Mouse (Mus musculus): ENCODE results near the gene Ankdd1a. TPM values are rescaled to one million over a fixed set of nuclear protein-coding genes. Genes with fewer than 3 reads are reported as not detected.

The Ankdd1a gene
- total RNA-seq, 2 experiments from 2014 or later: 2.9 to 3.5 TPM

- DNase-seq: no peak
Observed at GRCm38 (mm10) chr9:65492851-65493250, 27.1 kb downstream of the Ankdd1a start.

GRCm38 (mm10) chr9:65492351-65492750 is 27.6 kb downstream of the Ankdd1a start:
- no peak for DNase-seq

- no peak for DNase-seq
Observed at GRCm38 (mm10) chr9:65491476-65491875, 28.5 kb downstream of the Ankdd1a start.

DNA sequence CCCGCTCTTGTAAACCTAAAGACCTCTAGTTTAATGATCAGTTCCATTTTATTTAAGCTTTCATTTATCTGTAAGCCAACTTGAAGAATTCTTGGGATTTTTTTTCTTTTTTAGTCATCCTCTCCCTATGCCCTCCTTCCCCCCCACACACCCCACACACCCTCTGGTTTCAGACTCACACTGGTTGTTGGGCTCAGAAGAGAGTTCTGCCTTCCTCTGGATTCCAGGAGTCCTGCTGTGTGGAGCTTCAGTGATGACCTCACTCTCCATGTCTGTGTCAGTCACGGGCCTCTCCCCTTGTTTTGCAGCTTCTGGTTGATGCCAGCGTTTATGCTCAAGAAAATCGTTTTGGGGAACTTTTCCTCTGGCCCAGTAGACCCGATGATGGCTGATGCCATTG is 39.9 kb downstream of the Ankdd1a start:
- DNase-seq: no peak

GRCm38 (mm10) chr9:65479158-65479557 is 40.8 kb downstream of the Ankdd1a start:
- DNase-seq: no peak

DNA sequence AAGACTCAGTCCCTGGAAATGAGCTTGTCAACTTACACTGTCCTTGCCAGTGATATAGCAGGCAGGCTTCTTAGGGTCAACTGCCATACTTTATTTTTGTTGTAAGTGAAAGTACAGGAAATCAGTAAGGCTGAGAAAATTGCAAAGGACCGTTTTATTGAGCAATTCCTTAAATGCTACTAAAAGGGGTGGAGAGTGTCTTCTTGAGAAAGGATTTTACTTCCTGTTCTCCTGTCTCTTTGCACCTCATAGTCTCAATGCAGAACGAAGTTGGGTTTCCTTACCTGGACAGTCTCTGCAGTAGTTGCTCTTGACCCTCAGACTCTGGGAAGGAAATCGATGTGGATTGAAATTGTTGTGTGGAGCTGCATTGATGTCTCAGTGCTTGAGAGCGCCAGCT is 47.2 kb downstream of the Ankdd1a start:
- DNase-seq: no peak

GRCm38 (mm10) chr9:65467686-65468085 is 52.3 kb downstream of the Ankdd1a start:
- no peak for DNase-seq

GRCm38 (mm10) chr9:65465241-65465640 is 54.8 kb downstream of the Ankdd1a start:
- DNase-seq: no peak

GRCm38 (mm10) chr9:65464161-65464560 is 55.8 kb downstream of the Ankdd1a start:
- DNase-seq: no peak

GRCm38 (mm10) chr9:65462544-65462943 is 57.4 kb downstream of the Ankdd1a start:
- DNase-seq: no peak

GRCm38 (mm10) chr9:65460732-65461442 is 59.1 kb downstream of the Ankdd1a start, which contains the start of gene Spg21:
Spg21 (plus strand) TSS chr9:65460947.
- DNase-seq: peak; percentile 94 to 97

DNA sequence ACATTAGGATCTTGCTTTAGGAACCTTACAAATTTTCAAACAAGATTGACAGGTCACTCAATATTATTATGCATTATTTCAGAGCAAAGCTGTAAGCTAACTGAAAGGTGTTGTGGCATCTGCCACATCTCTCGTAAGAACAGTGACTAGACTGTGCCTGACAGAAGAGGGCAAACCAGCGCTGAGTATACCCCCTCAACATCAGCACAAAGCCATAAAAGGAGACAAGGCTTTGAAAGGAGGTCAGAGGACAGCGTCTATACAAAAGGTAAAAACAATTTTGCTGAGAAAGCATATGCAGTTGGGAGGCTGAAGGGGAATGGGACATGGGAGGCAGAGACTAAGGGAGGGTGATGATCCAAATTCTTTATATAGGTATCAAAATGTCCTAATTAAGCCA is 59.8 kb downstream of the Ankdd1a start:
- no peak for DNase-seq

GRCm38 (mm10) chr9:65458975-65459374 is 61.0 kb downstream of the Ankdd1a start:
- no peak for DNase-seq

- DNase-seq: no peak
Observed at GRCm38 (mm10) chr9:65447951-65448350, 72.0 kb downstream of the Ankdd1a start.

DNA sequence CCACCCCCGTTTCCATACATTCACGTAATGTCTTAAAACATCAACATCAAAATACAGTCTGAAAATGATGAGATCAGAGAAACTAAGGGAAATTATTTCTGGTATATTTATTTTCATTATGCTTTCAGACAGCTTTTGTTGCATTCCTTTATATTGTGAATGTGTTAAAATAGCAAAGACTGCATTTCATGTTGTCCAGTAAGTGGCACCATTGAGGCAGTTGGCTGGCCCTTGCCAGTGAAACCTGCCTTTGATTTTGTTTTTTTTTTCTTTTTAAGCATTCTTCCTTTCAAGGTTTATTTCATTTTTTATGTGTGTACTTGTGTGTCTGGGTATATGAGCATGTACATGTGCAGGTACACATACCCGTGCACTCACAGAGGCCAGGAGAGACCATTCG is 75.3 kb downstream of the Ankdd1a start:
- no peak for DNase-seq

Other genes starting within 250 kb of the Ankdd1a start
- gene Clpx, start 225.9 kb downstream of the Ankdd1a start, total RNA-seq (2021): 10 to 100 TPM; 31.8 to 32.2 TPM
- 10 to 100 TPM; 29.1 to 30.9 TPM for gene Pdcd7, start 174.1 kb downstream of the Ankdd1a start, total RNA-seq (2021)
- gene Ubap1l, start 159.2 kb downstream of the Ankdd1a start, total RNA-seq (2021): 1 to 10 TPM; 3.5 to 4.9 TPM
- under 1 TPM; 0.22 to 0.25 TPM for gene Kbtbd13, start 128.5 kb downstream of the Ankdd1a start, total RNA-seq (2021)
- 1 to 10 TPM; 3.3 to 3.7 TPM for gene Rasl12, start 121.7 kb downstream of the Ankdd1a start, total RNA-seq (2021)
- gene Slc51b, start 97.2 kb downstream of the Ankdd1a start, total RNA-seq (2021): not detected
- 10 to 100 TPM; 17.9 to 20.2 TPM for gene Mtfmt, start 84.4 kb downstream of the Ankdd1a start, total RNA-seq (2021)
- 10 to 100 TPM; 29.2 to 34.3 TPM for gene Spg21, start 59.2 kb downstream of the Ankdd1a start, total RNA-seq (2021)
- gene Plekho2, start 59.8 kb upstream of the Ankdd1a start, total RNA-seq (2021): 10 to 100 TPM in 1 of 2 experiments, 1 to 10 TPM in 1; 9.8 to 10.9 TPM
- under 1 TPM; 0.12 to 0.25 TPM for gene Pif1, start 67.0 kb upstream of the Ankdd1a start, total RNA-seq (2021)
- gene Rbpms2, start 109.5 kb upstream of the Ankdd1a start, total RNA-seq (2021): 1 to 10 TPM; 3.2 to 4.0 TPM
- gene Oaz2, start 147.8 kb upstream of the Ankdd1a start, total RNA-seq (2021): 100 to 1,000 TPM; 189 to 220 TPM

All from layer of hippocampus, postnatal 36 days (tissue).